Mouse (Mus musculus) neutrophil, adult 59 days (primary cell): Measurements from ENCODE around the gene Clcc1. TPM values are rescaled to one million over a fixed set of nuclear protein-coding genes. Genes with fewer than 3 reads are reported as not detected.

Source experiments
- total RNA-seq, 2 experiments: library from RNA; stranded (reverse); gene quantifications; 1 replicate in 1 of 2; 2 replicates in 1 of 2; pipeline ENCODE4 v1.2.4; 2023

Gene Clcc1
- total RNA-seq, result 10 to 100 TPM; 15.8 to 24.6 TPM

GRCm38 (mm10) chr3:108653710-108654379, at the start of gene Clcc1:
Gene Clcc1, plus strand, starts transcription at chr3:108653913.

GRCm38 (mm10) chr3:108722036-108722872, 68.5 kb downstream of the Clcc1 start, which contains the start of gene Gpsm2:
Gene Gpsm2, minus strand, starts transcription at chr3:108722309.

Other genes with a start within 250 kb of the Clcc1 start
- 1 to 10 TPM; 1.1 to 1.3 TPM for gene Celsr2, start 238.4 kb upstream of the Clcc1 start, total RNA-seq
- 10 to 100 TPM; 53.9 to 57.3 TPM for gene Sars, start 208.7 kb upstream of the Clcc1 start, total RNA-seq
- not detected for gene 1700013F07Rik, start 119.8 kb upstream of the Clcc1 start, total RNA-seq
- gene 5330417C22Rik, start 117.4 kb upstream of the Clcc1 start, total RNA-seq, result not detected
- 10 to 100 TPM; 35.3 to 37.7 TPM for gene Tmem167b, start 91.4 kb upstream of the Clcc1 start, total RNA-seq
- 10 to 100 TPM; 22.6 to 29.8 TPM for gene Taf13, start 82.2 kb upstream of the Clcc1 start, total RNA-seq
- gene Wdr47, start 62.6 kb upstream of the Clcc1 start, total RNA-seq, result 1 to 10 TPM; 4.1 to 9.3 TPM
- 10 to 100 TPM; 15.7 to 26.1 TPM for gene Gpsm2, start 68.4 kb downstream of the Clcc1 start, total RNA-seq
- gene Aknad1, start 85.7 kb downstream of the Clcc1 start, total RNA-seq, result under 1 TPM in 1 of 2 experiments, not detected in 1; 0.16 TPM
- 10 to 100 TPM; 41.8 to 53.1 TPM for gene Stxbp3, start 186.6 kb downstream of the Clcc1 start, total RNA-seq
- gene Fndc7, start 236.1 kb downstream of the Clcc1 start, total RNA-seq, result under 1 TPM in 1 of 2 experiments, not detected in 1; 0.46 TPM